Mouse (Mus musculus): Measurements from ENCODE around the gene Jmjd8.

GRCm38 (mm10) chr17:25878611-25879180 is 50.0 kb downstream of the Jmjd8 start:
- TF ChIP-seq CTCF (IDR thresholded peaks at IDR 0.05; ENCODE audit: borderline replicate concordance, insufficient read depth, low read length) (no peak), POLR2A (IDR thresholded peaks at IDR 0.05; ENCODE audit: low read depth, low read length) (no peak)

Data from embryonic fibroblast, embryonic 13.5 days (primary cell).